Mouse (Mus musculus): ENCODE results near the gene Spert. TPM values are rescaled to one million over a fixed set of nuclear protein-coding genes. Genes with fewer than 3 reads are reported as not detected.

Gene Spert
- polyA plus RNA-seq, 1 experiment: not detected

GRCm38 (mm10) chr14:75540996-75541350 lies 51.9 kb downstream of the Spert start:
- no peak for TF ChIP-seq GATA1 (IDR thresholded peaks at IDR 0.05; ENCODE audit: low read length)

GRCm38 (mm10) chr14:75540216-75540995 lies 52.5 kb downstream of the Spert start:
- no peak for TF ChIP-seq GATA1 (IDR thresholded peaks at IDR 0.05; ENCODE audit: low read length)

- no peak for TF ChIP-seq GATA1 (IDR thresholded peaks at IDR 0.05; ENCODE audit: low read length)
These were observed 53.7 kb downstream of the Spert start for GRCm38 (mm10) chr14:75539205-75539604.

Other genes with a start within 250 kb of the Spert start
- gene Siah3, start 137.1 kb downstream of the Spert start, polyA plus RNA-seq (2012): not detected in 2 replicates
- gene Erich6b, start 49.1 kb upstream of the Spert start, polyA plus RNA-seq (2012): not detected in 2 replicates
- gene Cog3, start 161.4 kb upstream of the Spert start, polyA plus RNA-seq (2012): 6.9 and 7.1 TPM in 2 replicates
- gene Slc25a30, start 193.9 kb upstream of the Spert start, polyA plus RNA-seq (2012): 44.8 and 49.0 TPM in 2 replicates